Mouse (Mus musculus) ES-Bruce4 (cell line): ENCODE results near the gene Rara.
"Not testable (repeated sequence)": the region's sequence is repeated elsewhere in the genome, so short reads cannot be mapped to it uniquely, and the experiment has no call there.

Source experiments
- CTCF ChIP-seq: IDR thresholded peaks from one replicate; pipeline ENCODE4 v1.8.1; 2011; ENCODE audit warnings: low read depth, low read length
- POLR2A ChIP-seq: IDR thresholded peaks from one replicate; pipeline ENCODE4 v1.8.1; 2011; ENCODE audit warnings: low read length; ENCODE audit not compliant: insufficient read depth

GRCm38 (mm10) chr11:98922851-98923711, 4.5 kb upstream of the Rara start:
- not testable (repeated sequence) for TF ChIP-seq CTCF, POLR2A
